Mouse (Mus musculus) hindbrain, embryonic 11.5 days (tissue): ENCODE results near the gene Echs1. TPM values are rescaled to one million over a fixed set of nuclear protein-coding genes. Genes with fewer than 3 reads are reported as not detected.

Experiments
- ATAC-seq: fragments of 200-750 bp; cut with Nextera tagmentation; 2 replicates; pipeline ENCODE4 v1.8.0; 2017; ENCODE audit warnings: mild to moderate bottlenecking, moderate TSS enrichment, moderate library complexity; ENCODE audit not compliant: low FRiP score
- DNase-seq: peaks from one replicate; pipeline ENCODE4 v3.0.0-alpha.2; 2015; ENCODE audit warnings: low spot score
- H3K27ac ChIP-seq: fragments of 300-500 bp; sonication (generic); 2 replicates; pipeline ENCODE4 v1.5.1; 2014; ENCODE audit warnings: mild to moderate bottlenecking, low read depth, low read length
- H3K27me3 ChIP-seq: fragments of 300-500 bp; sonication (generic); 2 replicates; pipeline ENCODE4 v1.6.1; 2014; ENCODE audit warnings: mild to moderate bottlenecking, low read length, moderate library complexity, mixed read lengths; ENCODE audit not compliant: control insufficient read depth, insufficient read depth
- H3K36me3 ChIP-seq: fragments of 300-500 bp; sonication (generic); 2 replicates; pipeline ENCODE4 v1.6.1; 2014; ENCODE audit warnings: mild to moderate bottlenecking, low read length, moderate library complexity, mixed read lengths; ENCODE audit not compliant: control insufficient read depth, insufficient read depth
- H3K4me1 ChIP-seq: fragments of 300-500 bp; sonication (generic); replicated peaks from 2 replicates; pipeline ENCODE4 v1.6.1; 2014; ENCODE audit warnings: low read length, mixed read lengths; ENCODE audit not compliant: control insufficient read depth, insufficient read depth
- H3K4me2 ChIP-seq: fragments of 300-500 bp; sonication (generic); replicated peaks from 2 replicates; pipeline ENCODE4 v1.6.1; 2014; ENCODE audit warnings: mild to moderate bottlenecking, low read depth, low read length
- H3K4me3 ChIP-seq: fragments of 300-500 bp; sonication (generic); 2 replicates; pipeline ENCODE4 v1.5.1; 2014; ENCODE audit warnings: low read depth, low read length
- H3K9ac ChIP-seq: fragments of 300-500 bp; sonication (generic); 2 replicates; pipeline ENCODE4 v1.6.1; 2014; ENCODE audit warnings: low read depth, low read length
- H3K9me3 ChIP-seq: fragments of 300-500 bp; sonication (generic); 2 replicates; pipeline ENCODE4 v1.6.1; 2016; ENCODE audit warnings: low read length; ENCODE audit not compliant: control insufficient read depth
- WGBS: fragments of 180-500 bp; shearing (Covaris S2); extraction: QIAGEN DNeasy Blood & Tissue Kit; methylation state at CpG from one replicate; pipeline ENCODE4 v1.1.7; 2014; 5-methylcytosine and 5-hydroxymethylcytosine counted together
- polyA plus RNA-seq: library from polyadenylated mRNA; unstranded; fragments of >200 nt; fragmentation: Nextera tagmentation; extraction: Ambion mirVana; gene quantifications from 2 replicates; pipeline ENCODE4 v1.2.1, GENCODE M21; 2014

Echs1 gene
- polyA plus RNA-seq, 1 experiment from 2014 or later: 184 TPM

DNA sequence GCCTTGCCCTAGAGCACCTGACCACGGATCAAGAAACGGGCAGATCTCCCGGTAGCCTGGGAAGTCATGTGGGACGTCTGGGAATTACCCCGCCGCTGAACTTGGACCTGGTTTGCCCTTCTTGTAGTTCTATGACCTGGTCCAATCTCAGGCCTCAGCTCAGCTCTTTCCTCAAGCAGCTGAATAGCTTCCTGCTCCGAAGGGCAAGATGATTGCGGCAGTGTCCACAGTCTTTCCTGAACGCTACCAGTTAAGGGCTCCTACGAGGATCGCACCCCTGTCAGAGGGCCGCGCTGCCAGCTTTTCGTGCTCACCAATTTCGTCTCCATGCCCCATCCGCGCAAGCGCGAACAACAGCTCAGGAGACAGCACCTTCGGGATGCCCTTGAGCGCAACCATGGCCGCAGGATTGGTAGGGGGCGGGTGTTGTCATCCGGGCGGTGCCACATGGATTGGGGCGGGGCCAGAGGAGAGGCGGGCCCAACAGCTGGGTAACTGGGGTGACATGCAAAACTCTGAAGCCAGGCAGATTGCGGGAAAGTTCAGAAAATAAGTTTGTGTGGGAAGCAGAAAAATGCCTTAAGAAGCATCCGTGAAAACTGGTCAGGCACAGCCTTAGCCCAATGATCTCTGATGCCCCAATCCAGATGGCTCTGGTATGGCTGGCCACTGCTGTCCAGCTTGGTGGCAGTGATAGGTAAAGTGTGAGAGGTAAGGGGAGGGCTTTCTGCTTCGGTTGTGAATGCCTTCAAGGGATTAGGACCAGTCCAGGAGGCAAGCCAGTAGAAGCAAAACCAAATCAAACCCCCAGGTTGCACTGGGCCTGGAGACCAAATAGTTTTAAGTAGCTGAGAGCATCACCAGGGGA is 14.0 kb downstream of the Echs1 start, which contains the start of gene Fuom:
Fuom (minus strand) TSS at position 449 of the 868 bp plus-strand sequence.
- ATAC-seq (peak; percentile 91), DNase-seq (peak; percentile 78)
- Histone ChIP-seq H3K36me3 (peaks cover 3% of the 10 kb centered on the region; the same call in 1 of the 2 replicates), H3K27me3 (no peaks in the 10 kb centered on the region), H3K9me3 (no peaks in the 10 kb centered on the region), H3K4me3 (peak within 1 kb of the TSS; percentile 30), H3K27ac (no peak within 1 kb of the TSS), H3K4me1 (no peaks in the 10 kb centered on the region), H3K4me2 (peak within 1 kb of the TSS; percentile 83), H3K9ac (peak within 1 kb of the TSS; percentile 59)
- WGBS: 3% methylated on average over 30 of the region's 30 CpGs

GRCm38 (mm10) chr7:140101498-140101897 is 14.8 kb downstream of the Echs1 start:
- H3K27ac ChIP-seq: no peak overlapping the region
- no peaks in the 10 kb centered on the region for H3K4me1 ChIP-seq
- peak overlapping the region; percentile 30; the same call in 1 of the 2 replicates for H3K4me3 ChIP-seq
- no peaks in the 10 kb centered on the region for H3K9me3 ChIP-seq
- peaks cover 3% of the 10 kb centered on the region; the same call in 1 of the 2 replicates for H3K36me3 ChIP-seq
- DNase-seq (no peak), ATAC-seq (no peak)
- 73% methylated on average over 10 of the region's 10 CpGs for WGBS
- peak overlapping the region; percentile 83; the same call in 1 of the 2 replicates for H3K4me2 ChIP-seq
- H3K9ac ChIP-seq: peak overlapping the region; percentile 59; the same call in 1 of the 2 replicates
- no peaks in the 10 kb centered on the region for H3K27me3 ChIP-seq

DNA sequence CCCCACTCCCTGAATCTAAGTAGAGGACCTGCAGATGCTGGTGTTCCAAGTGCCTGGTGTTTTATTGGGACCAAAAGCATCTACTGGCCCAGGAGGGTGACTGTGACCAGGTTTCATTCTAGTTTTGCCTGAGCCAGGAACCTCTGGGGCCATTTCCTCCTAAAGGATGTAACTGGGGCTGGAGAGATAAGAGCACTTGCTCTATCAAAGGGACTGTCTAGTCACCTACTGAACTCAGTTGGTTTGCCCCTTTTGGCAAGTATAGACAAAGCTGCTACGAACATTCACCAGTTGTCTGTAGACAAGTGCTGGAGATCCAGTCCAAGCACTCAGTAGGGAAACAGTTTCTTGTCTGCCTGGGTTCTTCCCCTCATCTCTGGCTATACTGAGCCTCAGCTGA is 17.8 kb downstream of the Echs1 start:
- DNase-seq: no peak
- Histone ChIP-seq H3K9me3 (no peaks in the 10 kb centered on the region), H3K4me2 (no peak overlapping the region), H3K27ac (no peak overlapping the region), H3K27me3 (no peaks in the 10 kb centered on the region), H3K4me3 (no peak overlapping the region), H3K36me3 (no peaks in the 10 kb centered on the region), H3K4me1 (no peaks in the 10 kb centered on the region), H3K9ac (no peak overlapping the region)
- 84% methylated on average over 1 of the region's 1 CpGs for WGBS
- ATAC-seq: no peak

DNA sequence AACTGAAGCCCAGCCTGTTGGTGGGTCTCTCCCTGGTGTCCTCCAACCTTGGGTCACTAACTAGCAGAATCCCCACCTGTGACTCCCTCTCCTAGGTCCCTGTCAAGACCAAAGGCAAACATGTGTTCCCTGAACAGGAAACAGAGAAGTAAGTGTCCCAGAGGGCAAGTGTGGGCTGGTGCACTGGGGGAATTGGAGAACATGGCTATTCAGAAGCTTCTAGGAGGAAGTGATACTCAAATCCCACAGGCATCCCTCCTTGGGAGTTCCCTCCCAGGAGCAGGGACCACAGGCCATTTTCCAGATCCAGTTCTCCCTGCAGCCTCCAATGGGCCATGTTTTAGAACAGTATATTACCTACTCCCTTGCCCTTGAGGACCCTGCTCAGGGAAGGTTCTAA is 20.2 kb downstream of the Echs1 start:
- no peak for DNase-seq
- Histone ChIP-seq H3K27ac (no peak overlapping the region), H3K36me3 (no peaks in the 10 kb centered on the region), H3K27me3 (no peaks in the 10 kb centered on the region), H3K4me1 (no peaks in the 10 kb centered on the region), H3K4me3 (no peak overlapping the region), H3K9me3 (no peaks in the 10 kb centered on the region), H3K4me2 (no peak overlapping the region), H3K9ac (no peak overlapping the region)
- ATAC-seq: no peak

- Histone ChIP-seq H3K4me2 (no peak overlapping the region), H3K36me3 (no peaks in the 10 kb centered on the region), H3K27me3 (no peaks in the 10 kb centered on the region), H3K4me1 (no peaks in the 10 kb centered on the region), H3K9me3 (no peaks in the 10 kb centered on the region), H3K27ac (no peak overlapping the region), H3K4me3 (no peak overlapping the region), H3K9ac (no peak overlapping the region)
- no peak for DNase-seq
- WGBS: 78% methylated on average over 1 of the region's 1 CpGs
- no peak for ATAC-seq
Measured at GRCm38 (mm10) chr7:140095556-140095955, 20.7 kb downstream of the Echs1 start.

DNA sequence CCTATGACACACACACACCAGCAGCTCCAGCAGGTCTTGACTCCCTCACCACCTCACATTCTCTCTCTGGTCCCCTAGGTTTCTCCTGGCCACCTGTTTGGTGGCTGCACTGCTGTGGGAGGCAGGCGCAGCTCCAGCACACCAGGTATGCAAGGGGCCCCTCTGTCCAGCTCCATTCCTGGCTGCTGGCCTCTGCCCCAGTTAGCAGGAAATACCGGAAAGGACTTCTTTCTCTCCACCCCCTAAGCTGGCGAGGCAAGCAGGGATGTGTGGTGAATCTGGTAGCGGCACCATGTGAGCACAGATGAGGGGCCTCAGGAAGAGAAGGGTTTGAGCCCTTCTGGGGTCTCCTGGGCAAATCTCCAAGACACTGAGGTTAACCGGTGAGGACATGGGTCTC is 21.3 kb downstream of the Echs1 start:
- ATAC-seq (no peak), DNase-seq (no peak)
- Histone ChIP-seq H3K4me1 (no peaks in the 10 kb centered on the region), H3K36me3 (no peaks in the 10 kb centered on the region), H3K27me3 (no peaks in the 10 kb centered on the region), H3K27ac (no peak overlapping the region), H3K4me2 (no peak overlapping the region), H3K9me3 (no peaks in the 10 kb centered on the region), H3K9ac (no peak overlapping the region), H3K4me3 (no peak overlapping the region)
- WGBS: 63% methylated on average over 5 of the region's 5 CpGs

- no peak within 1 kb of the TSS for H3K27ac ChIP-seq
- no peaks in the 10 kb centered on the region for H3K27me3 ChIP-seq
- ATAC-seq: no peak
- 69% methylated on average over 5 of the region's 5 CpGs for whole genome bisulfite sequencing
- no peaks in the 10 kb centered on the region for H3K36me3 ChIP-seq
- H3K4me1 ChIP-seq: no peaks in the 10 kb centered on the region
- H3K9ac ChIP-seq: no peak within 1 kb of the TSS
- no peak for DNase-seq
- no peak within 1 kb of the TSS for H3K4me3 ChIP-seq
- H3K9me3 ChIP-seq: no peaks in the 10 kb centered on the region
- no peak within 1 kb of the TSS for H3K4me2 ChIP-seq
Measured at GRCm38 (mm10) chr7:140092924-140093528, 23.2 kb downstream of the Echs1 start, which contains the start of gene Prap1. TSS of gene Prap1 (plus strand) at chr7:140093395.

GRCm38 (mm10) chr7:140090601-140091000 is 25.7 kb downstream of the Echs1 start:
- 84% methylated on average over 10 of the region's 10 CpGs for WGBS
- H3K4me3 ChIP-seq: no peak overlapping the region
- no peaks in the 10 kb centered on the region for H3K9me3 ChIP-seq
- H3K9ac ChIP-seq: no peak overlapping the region
- no peaks in the 10 kb centered on the region for H3K36me3 ChIP-seq
- DNase-seq (no peak), ATAC-seq (no peak)
- H3K27ac ChIP-seq: no peak overlapping the region
- H3K4me1 ChIP-seq: no peaks in the 10 kb centered on the region
- H3K27me3 ChIP-seq: no peaks in the 10 kb centered on the region
- no peak overlapping the region for H3K4me2 ChIP-seq
